Mouse (Mus musculus) limb, embryonic 14.5 days (tissue): ENCODE measurements around the gene Atrnl1. TPM values are rescaled to one million over a fixed set of nuclear protein-coding genes. Genes with fewer than 3 reads are reported as not detected.
A peak's percentile ranks its signal among the peaks of the same experiment; 100 is the strongest.

ENCODE experiments used
- ATAC-seq: fragments of 200-750 bp; cut with Nextera tagmentation; 2 replicates; pipeline ENCODE4 v1.8.0; 2017; ENCODE audit warnings: low read depth, moderate number of reproducible peaks, moderate TSS enrichment; ENCODE audit not compliant: low FRiP score
- DNase-seq: peaks from one replicate; pipeline ENCODE4 v3.0.0-alpha.2; 2015; ENCODE audit warnings: low spot score
- H3K27ac ChIP-seq: fragments of 300-500 bp; sonication (generic); replicated peaks from 2 replicates; pipeline ENCODE4 v1.5.1; 2014; ENCODE audit warnings: low read depth, mild to moderate bottlenecking, low read length, moderate library complexity, mixed read lengths
- H3K27me3 ChIP-seq: fragments of 300-500 bp; sonication (generic); 2 replicates; pipeline ENCODE4 v1.6.1; 2014; ENCODE audit warnings: low read length, mixed read lengths; ENCODE audit not compliant: control insufficient read depth, insufficient read depth
- H3K36me3 ChIP-seq: fragments of 300-500 bp; sonication (generic); 2 replicates; pipeline ENCODE4 v1.6.1; 2014; ENCODE audit warnings: mild to moderate bottlenecking, low read length, moderate library complexity, mixed read lengths; ENCODE audit not compliant: control insufficient read depth, insufficient read depth
- H3K4me1 ChIP-seq: fragments of 300-500 bp; sonication (generic); 2 replicates; pipeline ENCODE4 v1.6.1; 2014; ENCODE audit warnings: antibody characterized with exemption, low read length, mixed read lengths; ENCODE audit not compliant: control insufficient read depth, insufficient read depth
- H3K4me2 ChIP-seq: fragments of 300-500 bp; sonication (generic); replicated peaks from 2 replicates; pipeline ENCODE4 v1.6.1; 2014; ENCODE audit warnings: low read depth, mild to moderate bottlenecking, low read length, moderate library complexity; ENCODE audit not compliant: severe bottlenecking
- H3K4me3 ChIP-seq: fragments of 300-500 bp; sonication (generic); replicated peaks from 2 replicates; pipeline ENCODE4 v1.5.1; 2014; ENCODE audit warnings: low read length
- H3K9ac ChIP-seq: fragments of 300-500 bp; sonication (generic); 2 replicates; pipeline ENCODE4 v1.6.1; 2014; ENCODE audit warnings: mild to moderate bottlenecking, low read depth, low read length, moderate library complexity; ENCODE audit not compliant: severe bottlenecking
- H3K9me3 ChIP-seq: fragments of 300-500 bp; sonication (generic); 2 replicates; pipeline ENCODE4 v1.6.1; 2016; ENCODE audit warnings: low read length; ENCODE audit not compliant: control insufficient read depth
- POLR2A ChIP-seq: fragments of 200-500 bp; IDR thresholded peaks from 2 replicates; pipeline ENCODE4 v1.8.0; 2012; ENCODE audit warnings: inconsistent platforms, mild to moderate bottlenecking, moderate library complexity, borderline replicate concordance; ENCODE audit not compliant: insufficient read depth, insufficient read length; ENCODE audit errors: extremely low read depth
- WGBS: fragments of 180-500 bp; shearing (Covaris S2); extraction: QIAGEN DNeasy Blood & Tissue Kit; methylation state at CpG from one replicate; pipeline ENCODE4 v1.1.7; 2014; 5-methylcytosine and 5-hydroxymethylcytosine counted together
- polyA plus RNA-seq, 2 experiments: library from polyadenylated mRNA; depleted of rRNA in 1 of 2; stranded (reverse) in 1 of 2; unstranded in 1 of 2; fragments of >200 nt; fragmentation: Nextera tagmentation in 1 of 2; extraction: Ambion mirVana in 1 of 2; gene quantifications; 2 replicates each; pipeline versions ENCODE4 v1.2.1 to v1.2.3; 2012 to 2014

Atrnl1 gene
- polyA plus RNA-seq, 2 experiments: 7.7 to 19.9 TPM

DNA sequence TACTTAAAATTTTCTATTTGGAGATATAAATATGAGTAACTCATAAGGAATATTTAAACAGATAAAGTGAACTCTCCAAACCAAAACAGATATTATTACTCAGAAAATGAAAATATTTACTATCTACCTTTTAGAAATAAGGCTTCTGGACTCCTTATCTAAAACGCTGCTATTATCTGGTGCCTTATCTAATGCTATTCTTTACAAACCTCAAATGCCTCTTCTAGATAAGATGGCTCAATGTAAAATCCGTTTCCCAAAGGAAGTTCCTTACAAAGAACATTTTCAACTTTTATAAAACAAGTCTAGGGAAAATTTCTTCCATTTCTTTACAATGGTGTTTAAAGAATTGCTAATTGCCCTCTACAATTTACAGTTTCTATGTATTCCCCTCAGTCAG, 156.2 kb downstream of the Atrnl1 start:
- no peak for TF ChIP-seq POLR2A
- ATAC-seq (no peak), DNase-seq (no peak)
- Histone ChIP-seq H3K4me2 (no peak overlapping the region), H3K9me3 (no peaks in the 10 kb centered on the region), H3K27me3 (no peaks in the 10 kb centered on the region), H3K9ac (no peak overlapping the region), H3K36me3 (peaks cover 7% of the 10 kb centered on the region; the same call in 1 of the 2 replicates), H3K4me1 (no peaks in the 10 kb centered on the region), H3K4me3 (no peak overlapping the region), H3K27ac (no peak overlapping the region)
- WGBS: 87% methylated on average over 2 of the region's 2 CpGs

DNA sequence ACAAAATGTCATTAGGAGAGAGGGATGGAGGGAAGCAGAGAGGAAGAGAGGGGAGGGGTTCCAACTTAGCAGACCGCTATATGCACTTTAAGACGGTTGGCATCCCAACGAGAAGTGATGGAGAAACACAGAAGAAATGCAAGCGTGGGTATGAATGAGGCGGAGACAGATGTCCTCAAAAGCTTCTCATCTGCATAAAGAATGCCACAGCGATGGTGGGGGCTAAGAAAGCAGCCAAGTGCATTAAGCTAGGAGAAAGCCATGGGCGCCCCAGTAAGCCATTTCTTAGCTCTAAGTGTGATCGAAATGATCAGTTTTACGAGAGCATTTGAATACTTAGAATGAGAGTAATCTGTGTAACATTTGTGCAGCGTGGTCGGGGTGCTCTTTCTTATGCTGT, 157.8 kb downstream of the Atrnl1 start:
- ATAC-seq (no peak), DNase-seq (no peak)
- Histone ChIP-seq H3K36me3 (peaks cover 7% of the 10 kb centered on the region; the same call in 1 of the 2 replicates), H3K4me1 (no peaks in the 10 kb centered on the region), H3K27me3 (no peaks in the 10 kb centered on the region), H3K9me3 (no peaks in the 10 kb centered on the region), H3K4me3 (no peak overlapping the region), H3K9ac (no peak overlapping the region), H3K4me2 (no peak overlapping the region), H3K27ac (no peak overlapping the region)
- TF ChIP-seq POLR2A: no peak
- WGBS: 93% methylated on average over 11 of the region's 11 CpGs

DNA sequence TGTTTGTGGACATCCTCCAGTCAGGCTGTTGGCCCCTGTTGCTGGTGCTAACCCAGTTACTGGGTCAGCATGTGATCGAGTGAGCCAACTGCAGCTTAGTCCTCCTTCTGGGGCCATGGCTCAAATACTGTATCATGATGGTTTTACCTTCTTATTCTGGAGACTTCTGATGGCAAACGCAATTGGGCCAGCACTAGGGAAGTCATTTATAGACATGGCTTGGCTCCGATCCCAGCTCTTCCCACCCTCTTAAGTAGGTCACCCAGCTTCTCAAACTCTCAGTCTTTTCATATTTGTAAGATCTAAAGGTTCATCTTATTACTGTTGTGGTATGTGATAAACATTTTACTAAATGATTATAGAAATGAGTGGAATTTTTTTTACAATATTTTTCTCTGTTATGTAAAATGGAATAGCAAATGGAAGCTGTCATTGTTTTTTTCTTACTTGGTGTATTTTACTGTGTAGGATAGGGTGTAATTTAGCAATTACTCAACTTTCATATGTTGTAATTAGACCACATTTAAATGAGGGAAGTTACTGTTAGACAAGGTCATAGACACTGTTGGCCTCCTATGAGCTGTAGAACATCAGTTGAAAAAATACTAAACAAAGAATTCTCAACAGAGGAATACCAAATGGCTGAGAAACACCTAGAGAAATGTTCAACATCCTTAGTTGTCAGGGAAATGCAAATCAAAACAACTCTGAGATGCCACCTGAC, 171.7 kb downstream of the Atrnl1 start:
- Histone ChIP-seq H3K9ac (no peak overlapping the region), H3K4me2 (no peak overlapping the region), H3K4me1 (no peaks in the 10 kb centered on the region), H3K36me3 (no peaks in the 10 kb centered on the region), H3K27me3 (no peaks in the 10 kb centered on the region), H3K4me3 (no peak overlapping the region), H3K9me3 (no peaks in the 10 kb centered on the region), H3K27ac (no peak overlapping the region)
- TF ChIP-seq POLR2A: no peak
- WGBS: 87% methylated on average over 3 of the region's 3 CpGs
- no peak for ATAC-seq
- no peak for DNase-seq

DNA sequence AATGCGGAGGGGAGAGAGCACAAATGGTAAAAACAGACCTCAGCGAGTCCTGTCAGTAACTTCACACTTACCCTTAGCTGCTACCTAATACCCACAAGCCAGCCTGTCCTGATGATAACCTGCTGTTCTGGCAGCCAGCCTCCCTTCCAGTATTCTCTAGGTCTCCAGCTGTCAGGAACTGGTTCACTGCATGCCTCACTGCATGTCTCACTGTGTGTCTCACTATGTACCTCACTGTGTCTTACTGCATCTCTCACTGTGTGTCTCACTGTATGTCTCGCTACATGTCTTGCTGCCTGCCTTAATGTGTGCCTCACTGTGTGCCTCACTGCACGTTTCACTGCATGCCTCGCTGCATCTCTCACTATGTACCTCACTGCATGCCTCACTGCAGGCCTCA, 175.9 kb downstream of the Atrnl1 start:
- TF ChIP-seq POLR2A: no peak
- no peak overlapping the region for H3K27ac ChIP-seq
- H3K9me3 ChIP-seq: no peaks in the 10 kb centered on the region
- no peaks in the 10 kb centered on the region for H3K36me3 ChIP-seq
- no peak overlapping the region for H3K4me3 ChIP-seq
- ATAC-seq (no peak), DNase-seq (no peak)
- no peak overlapping the region for H3K9ac ChIP-seq
- 58% methylated on average over 5 of the region's 5 CpGs for WGBS
- no peak overlapping the region for H3K4me2 ChIP-seq
- H3K4me1 ChIP-seq: no peaks in the 10 kb centered on the region
- H3K27me3 ChIP-seq: no peaks in the 10 kb centered on the region

- WGBS: 78% methylated on average over 9 of the region's 9 CpGs
- ATAC-seq: no peak
- H3K4me2 ChIP-seq: no peak overlapping the region
- no peaks in the 10 kb centered on the region; the same call in 1 of the 2 replicates for H3K36me3 ChIP-seq
- H3K4me1 ChIP-seq: peaks cover 7% of the 10 kb centered on the region
- H3K9ac ChIP-seq: no peak overlapping the region
- H3K27ac ChIP-seq: no peak overlapping the region
- TF ChIP-seq POLR2A: no peak
- no peaks in the 10 kb centered on the region for H3K9me3 ChIP-seq
- H3K4me3 ChIP-seq: no peak overlapping the region
- no peaks in the 10 kb centered on the region for H3K27me3 ChIP-seq
- peak; percentile 23 for DNase-seq
These were observed 191.4 kb downstream of the Atrnl1 start for GRCm38 (mm10) chr19:57802207-57802606.
